Mouse (Mus musculus) midbrain, embryonic 13.5 days (tissue): Measurements from ENCODE around the gene Med26. TPM values are rescaled to one million over a fixed set of nuclear protein-coding genes. Genes with fewer than 3 reads are reported as not detected.

Experiments
- ATAC-seq: fragments of 200-750 bp; cut with Nextera tagmentation; 2 replicates; pipeline ENCODE4 v1.8.0; 2017; ENCODE audit warnings: mild to moderate bottlenecking, moderate TSS enrichment, moderate library complexity
- H3K27ac ChIP-seq: fragments of 300-500 bp; sonication (generic); 2 replicates; pipeline ENCODE4 v1.5.1; 2015; ENCODE audit warnings: inconsistent platforms, mild to moderate bottlenecking, moderate library complexity
- H3K27me3 ChIP-seq: fragments of 300-500 bp; sonication (generic); 2 replicates; pipeline ENCODE4 v1.6.1; 2015; ENCODE audit warnings: mild to moderate bottlenecking, inconsistent platforms
- H3K36me3 ChIP-seq: fragments of 300-500 bp; sonication (generic); 2 replicates; pipeline ENCODE4 v1.6.1; 2015; ENCODE audit warnings: mild to moderate bottlenecking, inconsistent platforms
- H3K4me1 ChIP-seq: fragments of 300-500 bp; sonication (generic); replicated peaks from 2 replicates; pipeline ENCODE4 v1.6.1; 2015; ENCODE audit warnings: inconsistent platforms
- H3K4me2 ChIP-seq: fragments of 300-500 bp; sonication (generic); replicated peaks from 2 replicates; pipeline ENCODE4 v1.6.1; 2015; ENCODE audit warnings: moderate library complexity, mild to moderate bottlenecking, inconsistent platforms
- H3K4me3 ChIP-seq: fragments of 300-500 bp; sonication (generic); replicated peaks from 2 replicates; pipeline ENCODE4 v1.5.1; 2015; ENCODE audit warnings: mild to moderate bottlenecking, inconsistent platforms
- H3K9ac ChIP-seq: fragments of 300-500 bp; sonication (generic); replicated peaks from 2 replicates; pipeline ENCODE4 v1.6.1; 2015; ENCODE audit warnings: mild to moderate bottlenecking, inconsistent platforms
- H3K9me3 ChIP-seq: fragments of 300-500 bp; sonication (generic); 2 replicates; pipeline ENCODE4 v1.6.1; 2016; ENCODE audit warnings: mild to moderate bottlenecking, inconsistent platforms
- WGBS: fragments of 180-500 bp; shearing (Covaris S2); methylation state at CpG from one replicate; pipeline ENCODE4 v1.1.7; 2015; 5-methylcytosine and 5-hydroxymethylcytosine counted together
- polyA plus RNA-seq: library from polyadenylated mRNA; unstranded; fragments of >200 nt; fragmentation: Nextera tagmentation; extraction: Ambion mirVana; gene quantifications from 2 replicates; pipeline ENCODE4 v1.2.1, GENCODE M21; 2015

The Med26 gene
- polyA plus RNA-seq, 1 experiment from 2014 or later, result 17.7 TPM

DNA sequence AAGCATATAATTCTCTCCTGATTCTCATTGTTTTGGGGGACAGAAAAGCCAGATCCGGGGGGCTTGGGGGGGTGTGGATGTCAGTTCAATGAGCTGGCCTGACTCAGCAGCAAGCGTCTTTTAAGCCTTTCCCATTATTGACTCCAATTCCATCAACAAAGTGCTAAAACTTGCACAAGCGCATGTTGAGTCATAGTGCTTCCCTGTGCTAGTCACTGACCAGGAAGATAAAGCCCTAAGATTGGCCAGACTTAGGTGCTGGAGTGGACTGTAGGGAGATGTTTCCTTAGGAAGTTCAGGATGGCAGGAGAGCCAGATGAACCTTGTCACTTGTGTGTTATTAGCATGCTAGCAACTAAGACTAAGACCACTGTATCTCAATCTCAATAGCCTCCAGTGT lies 13.2 kb downstream of the Med26 start:
- H3K4me1 ChIP-seq, result no peaks in the 10 kb centered on the region
- H3K27me3 ChIP-seq, result no peaks in the 10 kb centered on the region
- H3K9ac ChIP-seq, result no peak overlapping the region
- H3K4me2 ChIP-seq, result no peak overlapping the region
- 96% methylated on average over 3 of the region's 3 CpGs for WGBS
- no peaks in the 10 kb centered on the region for H3K9me3 ChIP-seq
- peaks cover 4% of the 10 kb centered on the region; the same call in 1 of the 2 replicates for H3K36me3 ChIP-seq
- no peak for ATAC-seq
- H3K4me3 ChIP-seq, result no peak overlapping the region
- no peak overlapping the region for H3K27ac ChIP-seq

DNA sequence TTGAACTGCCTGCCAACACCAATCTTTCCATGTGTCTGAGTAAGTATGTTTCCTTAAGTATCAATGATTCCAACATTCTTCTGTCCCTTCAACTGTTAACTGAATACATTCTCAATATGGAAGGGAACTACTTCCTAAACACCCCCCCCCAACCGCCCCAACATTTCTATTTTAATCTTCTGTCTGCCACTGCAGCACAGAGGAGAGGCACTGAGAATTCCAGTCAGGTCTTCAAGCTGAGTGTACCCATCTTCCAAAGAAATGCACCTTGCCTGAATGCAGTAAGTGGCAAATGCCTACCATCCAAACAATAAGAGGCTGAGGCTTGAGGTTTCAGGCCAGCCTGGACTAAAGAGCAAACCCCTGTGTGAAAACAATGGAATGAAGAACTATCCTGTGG lies 16.0 kb downstream of the Med26 start:
- Histone ChIP-seq H3K27me3 (no peaks in the 10 kb centered on the region), H3K9ac (no peak overlapping the region), H3K4me1 (no peaks in the 10 kb centered on the region), H3K4me3 (no peak overlapping the region), H3K9me3 (no peaks in the 10 kb centered on the region), H3K27ac (no peak overlapping the region), H3K36me3 (peaks cover 4% of the 10 kb centered on the region; the same call in 1 of the 2 replicates), H3K4me2 (no peak overlapping the region)
- no peak for ATAC-seq
- 100% methylated on average over 1 of the region's 1 CpGs for WGBS

DNA sequence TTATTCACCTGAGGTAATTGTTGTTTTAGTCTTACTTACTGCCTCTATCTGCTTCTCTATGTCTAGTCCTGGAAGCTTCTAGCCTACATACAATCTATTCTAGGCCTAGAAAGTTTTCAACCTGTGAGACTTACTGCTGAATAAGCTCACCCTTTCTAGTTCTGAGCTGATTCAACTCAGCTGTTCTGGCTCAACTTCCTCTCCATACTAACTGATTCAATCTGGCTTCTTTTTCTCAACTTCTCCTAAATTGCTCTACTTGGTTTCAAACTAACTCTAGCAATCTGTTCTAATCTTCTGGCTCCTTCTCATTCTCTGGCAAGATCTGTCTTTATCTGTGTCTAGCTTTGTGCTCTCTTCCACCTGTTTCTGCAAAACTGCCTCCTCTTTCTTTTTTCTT lies 26.2 kb downstream of the Med26 start:
- no peak for ATAC-seq
- Histone ChIP-seq H3K4me2 (no peak overlapping the region), H3K9me3 (no peaks in the 10 kb centered on the region), H3K36me3 (no peaks in the 10 kb centered on the region; the same call in 1 of the 2 replicates), H3K27ac (no peak overlapping the region), H3K27me3 (no peaks in the 10 kb centered on the region), H3K9ac (no peak overlapping the region), H3K4me3 (no peak overlapping the region), H3K4me1 (peaks cover 7% of the 10 kb centered on the region; the same call in 1 of the 2 replicates)

DNA sequence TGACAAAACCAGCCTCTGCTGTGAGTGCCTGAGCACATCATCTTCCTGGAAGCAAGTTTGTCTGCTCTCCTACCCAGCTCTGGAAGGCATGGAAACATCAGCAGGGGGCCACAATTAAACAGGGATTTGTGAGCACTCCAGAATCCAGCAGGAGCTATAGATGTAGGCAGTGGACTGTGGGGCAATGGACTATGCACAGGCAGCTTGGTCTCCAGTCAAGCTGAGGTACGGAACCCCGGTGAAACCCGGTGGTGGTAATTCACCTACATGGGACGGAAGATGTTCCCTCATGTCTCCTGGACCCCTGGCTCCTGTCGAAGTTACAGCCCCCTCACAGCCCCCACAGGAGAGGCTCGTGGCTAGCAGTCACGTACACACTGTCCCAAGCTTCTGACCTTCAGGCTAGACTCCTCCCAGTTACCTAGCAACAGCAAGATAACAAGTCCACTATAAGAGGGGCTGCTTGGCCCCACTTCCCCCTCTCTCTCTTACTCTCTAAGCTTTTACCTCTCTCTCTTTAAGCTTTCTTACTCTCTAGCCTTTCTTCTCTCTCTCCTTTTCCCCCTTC lies 30.6 kb downstream of the Med26 start:
- H3K9me3 ChIP-seq, result no peaks in the 10 kb centered on the region
- H3K4me1 ChIP-seq, result peaks cover 7% of the 10 kb centered on the region; the same call in 1 of the 2 replicates
- no peak overlapping the region for H3K4me2 ChIP-seq
- no peak overlapping the region for H3K4me3 ChIP-seq
- no peak for ATAC-seq
- no peaks in the 10 kb centered on the region for H3K27me3 ChIP-seq
- H3K9ac ChIP-seq, result no peak overlapping the region
- H3K36me3 ChIP-seq, result no peaks in the 10 kb centered on the region
- no peak overlapping the region for H3K27ac ChIP-seq
- 77% methylated on average over 7 of the region's 7 CpGs for WGBS

DNA sequence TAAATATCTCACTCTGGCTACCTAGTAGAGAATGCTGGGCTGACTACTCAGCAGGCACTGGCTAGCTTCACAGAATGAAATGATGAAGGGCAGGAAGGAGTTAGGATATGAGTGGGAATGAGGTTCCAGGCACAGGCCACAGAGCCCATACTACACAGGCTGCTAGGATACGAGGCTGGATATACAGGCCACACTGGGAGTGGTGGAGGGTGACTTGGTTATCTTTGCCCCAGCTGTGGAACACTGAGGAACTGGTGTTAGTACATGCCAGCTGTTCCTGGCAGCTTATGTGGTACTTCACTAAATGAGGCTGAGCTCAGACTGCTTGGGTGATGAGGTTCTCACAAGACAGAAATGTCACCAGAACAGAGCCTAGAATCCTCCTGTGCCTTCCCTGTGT lies 34.9 kb downstream of the Med26 start:
- WGBS, result 86% methylated on average over 1 of the region's 1 CpGs
- ATAC-seq, result no peak

DNA sequence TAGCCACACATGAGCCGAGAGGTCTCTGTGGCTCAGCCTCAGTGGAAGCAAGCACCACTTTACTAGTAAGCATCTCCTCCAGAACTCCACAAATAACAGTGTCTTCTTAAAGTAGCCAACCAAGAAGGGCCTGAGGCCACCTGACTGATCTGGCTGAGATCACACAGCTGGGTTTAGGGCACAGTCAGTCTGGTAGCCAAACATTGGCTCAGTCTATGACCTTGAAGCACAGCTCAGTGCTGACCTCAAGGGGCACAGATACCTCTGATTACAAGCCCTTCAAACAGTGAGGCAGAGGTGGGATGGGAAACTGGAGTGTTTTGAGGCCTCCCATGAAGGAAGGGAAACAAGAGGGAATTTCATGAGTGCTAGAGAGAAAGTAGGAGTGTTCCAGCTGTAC lies 35.4 kb downstream of the Med26 start:
- no peaks in the 10 kb centered on the region for H3K36me3 ChIP-seq

More for the DNA sequence above, 34.9 kb downstream of the Med26 start:
- no peaks in the 10 kb centered on the region for H3K36me3 ChIP-seq
- H3K4me1 ChIP-seq, result peaks cover 2% of the 10 kb centered on the region; the same call in 1 of the 2 replicates
- H3K27ac ChIP-seq, result no peak overlapping the region
- H3K9me3 ChIP-seq, result no peaks in the 10 kb centered on the region
- H3K27me3 ChIP-seq, result no peaks in the 10 kb centered on the region
- H3K9ac ChIP-seq, result no peak overlapping the region
- no peak overlapping the region for H3K4me3 ChIP-seq
- H3K4me2 ChIP-seq, result no peak overlapping the region

DNA sequence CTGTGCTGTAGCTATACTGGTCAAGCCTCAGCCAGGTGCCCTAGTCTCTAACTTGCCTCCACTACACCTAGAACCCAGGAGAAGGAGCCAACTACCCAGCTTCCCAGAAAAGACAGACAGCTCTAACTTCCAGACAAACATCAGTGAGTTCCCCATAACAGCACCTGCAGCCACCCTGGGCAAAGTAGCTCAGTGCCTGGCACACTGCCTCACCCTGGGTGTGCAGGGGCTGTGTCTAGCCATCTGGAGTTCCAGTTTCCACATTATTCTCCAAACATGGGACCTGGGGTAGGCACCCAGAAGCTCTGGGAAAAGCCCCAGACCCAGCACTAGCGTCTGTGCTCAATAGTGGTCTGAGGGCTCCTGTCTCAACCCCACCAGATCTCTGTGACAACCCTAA lies 40.6 kb downstream of the Med26 start:
- no peak overlapping the region for H3K4me2 ChIP-seq
- H3K27me3 ChIP-seq, result no peaks in the 10 kb centered on the region
- H3K27ac ChIP-seq, result no peak overlapping the region
- H3K36me3 ChIP-seq, result peaks cover 3% of the 10 kb centered on the region; the same call in 1 of the 2 replicates
- no peak overlapping the region for H3K4me3 ChIP-seq
- ATAC-seq, result no peak
- 0 out of 2 replicates have a peak, but pooled peaks cover 3% of the 10 kb centered on the region for H3K4me1 ChIP-seq
- H3K9me3 ChIP-seq, result no peaks in the 10 kb centered on the region
- H3K9ac ChIP-seq, result no peak overlapping the region
- WGBS, result 90% methylated on average over 1 of the region's 1 CpGs

More for the DNA sequence above, 35.4 kb downstream of the Med26 start:
- H3K4me1 ChIP-seq, result 0 out of 2 replicates have a peak, but pooled peaks cover 3% of the 10 kb centered on the region
- H3K27me3 ChIP-seq, result no peaks in the 10 kb centered on the region
- WGBS, result 88% methylated on average over 1 of the region's 1 CpGs
- no peak overlapping the region for H3K4me3 ChIP-seq
- H3K27ac ChIP-seq, result no peak overlapping the region
- no peaks in the 10 kb centered on the region for H3K9me3 ChIP-seq
- H3K9ac ChIP-seq, result no peak overlapping the region
- no peak for ATAC-seq
- H3K4me2 ChIP-seq, result no peak overlapping the region

DNA sequence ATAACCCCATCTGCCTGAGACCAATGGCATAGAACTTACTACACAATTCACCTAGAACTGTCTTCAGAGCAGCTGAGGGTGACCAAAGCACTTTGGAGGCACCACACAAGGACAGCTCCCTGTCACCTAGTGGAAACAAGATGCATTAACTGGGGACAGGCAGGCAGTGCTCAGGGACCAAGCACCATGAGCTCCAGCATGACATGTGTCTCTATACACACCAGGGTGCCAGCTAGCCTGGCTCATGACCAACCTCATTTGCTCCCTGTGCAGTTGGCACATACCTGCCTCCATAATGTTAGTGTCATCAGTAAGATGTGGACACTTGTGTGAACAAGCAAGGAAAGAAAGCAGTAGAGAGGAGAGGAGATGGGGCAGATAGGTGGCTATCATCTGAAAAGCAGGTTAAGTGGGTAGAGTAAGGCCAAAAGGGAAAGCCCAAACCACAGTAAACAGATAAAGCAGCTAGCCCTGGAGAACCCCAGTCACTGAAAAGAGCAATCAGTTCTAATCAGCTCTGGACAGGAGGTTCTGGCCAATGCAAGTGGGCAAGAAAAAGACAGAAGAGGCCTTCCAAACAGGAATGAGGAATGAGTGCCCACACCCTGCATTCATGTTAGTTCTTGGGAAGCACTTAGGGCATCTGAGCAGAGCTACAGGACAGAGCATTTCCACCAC lies 43.3 kb downstream of the Med26 start:
- no peaks in the 10 kb centered on the region for H3K9me3 ChIP-seq
- H3K36me3 ChIP-seq, result peaks cover 3% of the 10 kb centered on the region; the same call in 1 of the 2 replicates
- H3K27ac ChIP-seq, result no peak overlapping the region
- no peaks in the 10 kb centered on the region for H3K27me3 ChIP-seq
- H3K4me1 ChIP-seq, result 0 out of 2 replicates have a peak, but pooled peaks cover 3% of the 10 kb centered on the region
- ATAC-seq, result no peak
- H3K4me3 ChIP-seq, result no peak overlapping the region
- no peak overlapping the region for H3K9ac ChIP-seq
- H3K4me2 ChIP-seq, result no peak overlapping the region

DNA sequence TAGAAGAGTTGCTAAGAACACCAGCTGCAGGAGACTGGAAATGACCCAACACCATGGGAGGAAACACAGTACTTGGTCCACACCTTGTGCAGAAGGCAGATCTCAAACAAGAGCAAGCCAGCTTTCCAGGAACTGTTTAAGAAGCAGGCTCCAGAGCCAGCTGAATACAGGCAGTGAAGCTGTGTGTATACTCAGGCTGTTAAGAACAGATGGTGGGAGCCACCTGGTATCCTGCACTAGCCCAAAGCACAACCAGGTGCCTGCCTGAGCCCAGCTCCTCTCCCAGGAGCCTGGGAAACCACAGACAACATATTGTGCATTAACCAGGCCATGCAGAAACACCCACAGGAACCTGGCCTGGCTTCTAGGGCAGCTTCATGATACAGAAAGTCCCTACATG lies 43.9 kb downstream of the Med26 start:
- no peak overlapping the region for H3K4me2 ChIP-seq
- H3K9me3 ChIP-seq, result no peaks in the 10 kb centered on the region
- H3K36me3 ChIP-seq, result peaks cover 3% of the 10 kb centered on the region; the same call in 1 of the 2 replicates
- ATAC-seq, result no peak
- no peak overlapping the region for H3K9ac ChIP-seq
- no peak overlapping the region for H3K4me3 ChIP-seq
- H3K27me3 ChIP-seq, result no peaks in the 10 kb centered on the region
- H3K4me1 ChIP-seq, result 0 out of 2 replicates have a peak, but pooled peaks cover 3% of the 10 kb centered on the region
- H3K27ac ChIP-seq, result no peak overlapping the region

DNA sequence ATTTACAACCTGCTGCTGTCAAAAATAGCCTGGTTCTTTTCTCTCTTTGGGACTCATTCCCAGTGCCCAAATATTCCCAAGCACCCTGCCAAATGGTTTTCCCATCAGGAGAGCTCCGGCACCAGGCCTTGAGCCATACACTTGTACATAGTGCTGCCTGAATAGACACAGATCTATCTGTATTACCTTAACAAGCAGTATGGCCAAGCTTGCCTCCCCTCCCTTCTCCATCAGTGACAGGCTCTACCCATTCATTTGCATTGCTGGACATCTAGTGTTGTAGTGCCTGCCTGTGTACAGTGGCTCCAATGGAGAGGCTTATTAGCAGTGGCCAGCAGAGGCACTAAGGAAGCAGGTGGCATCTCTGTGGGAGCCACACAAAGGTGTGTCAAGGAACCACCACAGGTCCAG lies 47.5 kb downstream of the Med26 start:
- Histone ChIP-seq H3K36me3 (peaks cover 23% of the 10 kb centered on the region), H3K27me3 (no peaks in the 10 kb centered on the region), H3K27ac (no peak overlapping the region), H3K9me3 (no peaks in the 10 kb centered on the region), H3K9ac (no peak overlapping the region), H3K4me2 (no peak overlapping the region), H3K4me1 (no peaks in the 10 kb centered on the region), H3K4me3 (no peak overlapping the region)
- 92% methylated on average over 1 of the region's 1 CpGs for WGBS
- no peak for ATAC-seq

DNA sequence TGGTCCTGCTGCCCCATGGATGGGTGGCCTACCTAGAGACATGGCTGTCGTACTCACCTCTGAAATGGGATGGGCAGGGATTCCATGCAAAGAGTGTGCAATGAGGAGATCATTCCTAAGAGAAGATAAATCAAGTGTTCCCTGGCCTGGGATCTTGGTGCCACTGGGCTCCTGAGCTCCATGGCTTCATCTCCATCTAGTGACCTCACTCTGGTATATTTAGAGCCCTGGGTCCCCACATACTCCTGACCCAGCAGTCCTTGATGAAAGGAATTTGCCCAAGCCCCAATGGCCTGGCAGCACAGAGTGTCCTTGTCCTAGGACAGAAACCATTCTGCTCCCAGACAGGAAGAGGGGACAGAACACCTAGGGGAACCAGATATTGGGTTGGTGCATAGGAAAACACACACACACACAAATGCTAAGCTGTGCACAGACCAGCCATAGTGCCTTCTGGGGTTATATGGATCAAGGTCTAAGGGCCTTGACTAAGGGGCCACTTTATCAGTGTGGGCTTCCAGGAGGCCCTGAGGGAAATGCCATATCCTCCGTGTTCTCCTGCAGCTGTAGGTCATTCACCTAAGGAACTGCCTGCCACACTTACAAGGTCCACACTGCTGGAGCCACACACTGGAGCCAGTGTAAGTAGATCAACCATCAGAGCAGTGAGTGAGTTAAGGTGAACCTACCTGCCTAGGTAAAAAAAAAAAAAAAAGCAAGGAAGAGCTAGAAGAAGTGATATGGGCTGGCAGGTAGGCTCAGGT lies 48.4 kb downstream of the Med26 start:
- H3K4me1 ChIP-seq, result no peaks in the 10 kb centered on the region
- no peaks in the 10 kb centered on the region for H3K9me3 ChIP-seq
- no peak for ATAC-seq
- 93% methylated on average over 2 of the region's 2 CpGs for WGBS
- no peak overlapping the region; the same call in 1 of the 2 replicates for H3K9ac ChIP-seq
- no peak overlapping the region for H3K27ac ChIP-seq
- peaks cover 31% of the 10 kb centered on the region for H3K36me3 ChIP-seq
- no peak overlapping the region for H3K4me3 ChIP-seq
- no peaks in the 10 kb centered on the region for H3K27me3 ChIP-seq
- no peak overlapping the region for H3K4me2 ChIP-seq

DNA sequence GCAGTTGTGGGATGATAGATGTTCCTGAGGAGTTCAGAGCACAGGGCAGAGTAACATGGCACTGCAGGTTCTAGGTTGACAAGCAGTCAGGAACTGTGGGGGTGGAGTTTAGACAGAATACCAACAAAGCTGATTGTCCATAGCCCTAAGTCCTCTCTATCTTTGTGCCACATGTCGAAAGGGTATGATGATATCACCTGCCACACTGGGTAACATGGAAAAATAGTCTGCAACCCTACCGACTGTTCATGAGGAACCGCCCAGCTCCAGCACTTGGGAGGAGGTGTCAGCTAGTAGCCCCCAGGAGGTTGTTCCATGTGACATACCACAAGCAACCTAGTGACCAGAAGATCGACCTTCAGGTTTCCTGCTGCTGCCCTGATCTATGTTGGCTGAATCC lies 49.5 kb downstream of the Med26 start:
- H3K9ac ChIP-seq, result no peak overlapping the region
- H3K27me3 ChIP-seq, result no peaks in the 10 kb centered on the region
- no peak for ATAC-seq
- no peak overlapping the region for H3K4me2 ChIP-seq
- WGBS, result 96% methylated on average over 4 of the region's 4 CpGs
- no peak overlapping the region for H3K4me3 ChIP-seq
- H3K27ac ChIP-seq, result no peak overlapping the region
- H3K4me1 ChIP-seq, result peaks cover 10% of the 10 kb centered on the region
- H3K9me3 ChIP-seq, result no peaks in the 10 kb centered on the region
- H3K36me3 ChIP-seq, result peaks cover 31% of the 10 kb centered on the region
